ENCODE assay signal across 15 mouse cellular contexts in the genomic region with DNA sequence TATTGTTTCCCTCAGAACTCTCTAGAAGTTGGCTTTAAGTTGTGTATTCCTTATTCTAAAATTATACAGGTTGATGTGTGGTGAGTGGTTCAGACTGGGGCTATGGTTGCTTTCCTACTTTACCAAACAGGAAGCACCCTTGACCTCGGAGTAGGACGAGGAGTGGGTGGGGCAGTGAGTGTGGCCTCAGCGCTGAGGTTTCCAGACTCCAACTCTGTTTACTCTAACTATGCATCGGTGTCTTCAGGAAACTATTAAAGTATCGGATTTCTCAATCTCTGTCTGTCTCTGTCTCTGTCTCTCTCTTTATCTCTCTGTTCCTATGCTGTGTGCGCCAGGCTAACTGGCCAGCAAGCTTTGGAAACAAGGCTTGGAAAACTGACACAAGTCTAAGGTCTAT. TPM values are rescaled to one million over a fixed set of nuclear protein-coding genes. Genes with fewer than 3 reads are reported as not detected.
DNase-seq lines count a peak whose midpoint lies in the region; ATAC-seq and TF ChIP-seq lines count a peak whose summit lies in the region.
"Had no signal": no experiment of that assay in that cellular context is flagged by ENCODE, and none has a peak within 500 bp of the region (broad histone marks: within the 10 kb centered on the region; RNA-seq: fewer than 3 reads in every experiment).

No protein-coding gene starts in this region.

- H3K4me2 ChIP-seq in kidney, embryonic 15.5 days, result no peak overlapping the region
- peak overlapping the region; percentile 18 for H3K4me2 ChIP-seq in intestine, embryonic 16.5 days (ENCODE audit: low read depth, low read length)
- no peak overlapping the region for H3K4me2 ChIP-seq in midbrain, embryonic 14.5 days (ENCODE audit: low read length)
- no peak overlapping the region for H3K4me2 ChIP-seq in hindbrain, embryonic 13.5 days
- H3K4me2 ChIP-seq: heart, embryonic 15.5 days; limb, embryonic 13.5 days had no signal

- no peak for TF ChIP-seq CTCF in bone marrow macrophage, adult 2 months (IDR thresholded peaks at IDR 0.05; ENCODE audit: low read depth, low read length)

- 17% methylated on average over 6 of the region's 6 CpGs for WGBS in kidney, embryonic 15.5 days
- WGBS in intestine, embryonic 16.5 days, result 16% methylated on average over 6 of the region's 6 CpGs
- WGBS in midbrain, embryonic 14.5 days, result 84% methylated on average over 6 of the region's 6 CpGs
- 78% methylated on average over 6 of the region's 6 CpGs for WGBS in hindbrain, embryonic 13.5 days

- no peak for DNase-seq in kidney, adult 8-10 months
- no peak for DNase-seq in midbrain, embryonic 14.5 days
- DNase-seq in testis, postnatal 10 days (ENCODE audit: low spot score), result no peak
- DNase-seq: cerebellum, postnatal 25 days; right cerebral cortex, postnatal 25 days; thymus, adult 2 months had no signal

- TF ChIP-seq POLR2A in bone marrow macrophage, adult 2 months (IDR thresholded peaks at IDR 0.05; ENCODE audit: borderline replicate concordance, low read depth, low read length), result no peak

- H3K27ac ChIP-seq in kidney, embryonic 15.5 days, result peak overlapping the region; percentile 56
- peak overlapping the region; percentile 59; the same call in 1 of the 2 replicates for H3K27ac ChIP-seq in bone marrow macrophage, adult 2 months (ENCODE audit: insufficient read depth, low read depth, low read length)
- H3K27ac ChIP-seq in intestine, embryonic 16.5 days (ENCODE audit: low read length), result peak overlapping the region; percentile 85
- H3K27ac ChIP-seq in midbrain, embryonic 14.5 days (replicated peaks; ENCODE audit: low read depth, low read length), result no peak overlapping the region
- H3K27ac ChIP-seq in hindbrain, embryonic 13.5 days, result no peak overlapping the region
- H3K27ac ChIP-seq: heart, embryonic 15.5 days; layer of hippocampus, adult 2 months; limb, embryonic 13.5 days had no signal

- peaks cover 91% of the 10 kb centered on the region for H3K4me1 ChIP-seq in kidney, embryonic 15.5 days
- H3K4me1 ChIP-seq in bone marrow macrophage, adult 2 months (ENCODE audit: control insufficient read depth, insufficient read depth, low read length), result peaks cover 55% of the 10 kb centered on the region
- peaks cover 64% of the 10 kb centered on the region for H3K4me1 ChIP-seq in intestine, embryonic 16.5 days (ENCODE audit: control insufficient read depth, insufficient read depth, low read length)
- 0 out of 2 replicates have a peak, but pooled peaks cover 7% of the 10 kb centered on the region for H3K4me1 ChIP-seq in midbrain, embryonic 14.5 days (ENCODE audit: control insufficient read depth, insufficient read depth, low read length)
- peaks cover 28% of the 10 kb centered on the region for H3K4me1 ChIP-seq in hindbrain, embryonic 13.5 days (replicated peaks)

- H3K9me3 ChIP-seq in kidney, embryonic 15.5 days (replicated peaks), result no peaks in the 10 kb centered on the region
- no peaks in the 10 kb centered on the region for H3K9me3 ChIP-seq in intestine, embryonic 16.5 days (ENCODE audit: control insufficient read depth, low read length)
- H3K9me3 ChIP-seq in midbrain, embryonic 14.5 days (ENCODE audit: control insufficient read depth, low read length), result no peaks in the 10 kb centered on the region
- no peaks in the 10 kb centered on the region for H3K9me3 ChIP-seq in hindbrain, embryonic 13.5 days
- H3K9me3 ChIP-seq: G1E; heart, embryonic 15.5 days; limb, embryonic 13.5 days had no signal

- peaks cover 3% of the 10 kb centered on the region; the same call in 1 of the 2 replicates for H3K36me3 ChIP-seq in kidney, embryonic 15.5 days
- H3K36me3 ChIP-seq in intestine, embryonic 16.5 days (ENCODE audit: control insufficient read depth, insufficient read depth, low read length), result no peaks in the 10 kb centered on the region
- H3K36me3 ChIP-seq in midbrain, embryonic 14.5 days (ENCODE audit: control insufficient read depth, insufficient read depth, low read length), result no peaks in the 10 kb centered on the region
- no peaks in the 10 kb centered on the region for H3K36me3 ChIP-seq in hindbrain, embryonic 13.5 days
- H3K36me3 ChIP-seq: G1E had no signal

- no peak for ATAC-seq in kidney, embryonic 15.5 days (replicated peaks; ENCODE audit: low FRiP score)
- ATAC-seq in intestine, embryonic 16.5 days, result peak; percentile 66
- ATAC-seq in monocyte, adult 5-6 weeks (replicated peaks; ENCODE audit: insufficient number of reproducible peaks, low FRiP score, low TSS enrichment, poor library complexity, severe bottlenecking), result peak; percentile 57
- no peak for ATAC-seq in midbrain, embryonic 14.5 days (ENCODE audit: low FRiP score, low TSS enrichment)
- ATAC-seq in hindbrain, embryonic 13.5 days (ENCODE audit: low FRiP score), result no peak

- H3K4me3 ChIP-seq in kidney, embryonic 15.5 days (replicated peaks), result no peak overlapping the region
- H3K4me3 ChIP-seq in bone marrow macrophage, adult 2 months (ENCODE audit: insufficient read depth, low read length), result no peak overlapping the region
- no peak overlapping the region for H3K4me3 ChIP-seq in intestine, embryonic 16.5 days (ENCODE audit: low read length)
- no peak overlapping the region for H3K4me3 ChIP-seq in midbrain, embryonic 14.5 days (replicated peaks; ENCODE audit: low read depth, low read length)
- H3K4me3 ChIP-seq in hindbrain, embryonic 13.5 days, result no peak overlapping the region
- H3K4me3 ChIP-seq: heart, embryonic 15.5 days; layer of hippocampus, adult 2 months; limb, embryonic 13.5 days had no signal

- no peak overlapping the region for H3K9ac ChIP-seq in kidney, embryonic 15.5 days
- 0 out of 2 replicates have a peak overlapping the region, but pooled peaks have one; percentile 30 for H3K9ac ChIP-seq in intestine, embryonic 16.5 days (ENCODE audit: low read depth, low read length)
- H3K9ac ChIP-seq in midbrain, embryonic 14.5 days (replicated peaks; ENCODE audit: low read length), result no peak overlapping the region
- no peak overlapping the region for H3K9ac ChIP-seq in hindbrain, embryonic 13.5 days
- H3K9ac ChIP-seq: heart, embryonic 15.5 days; limb, embryonic 13.5 days had no signal

- no peaks in the 10 kb centered on the region for H3K27me3 ChIP-seq in kidney, embryonic 15.5 days
- H3K27me3 ChIP-seq in intestine, embryonic 16.5 days (replicated peaks; ENCODE audit: control insufficient read depth, insufficient read depth, low read length), result no peaks in the 10 kb centered on the region
- no peaks in the 10 kb centered on the region for H3K27me3 ChIP-seq in midbrain, embryonic 14.5 days (ENCODE audit: control insufficient read depth, insufficient read depth, low read length)
- no peaks in the 10 kb centered on the region for H3K27me3 ChIP-seq in hindbrain, embryonic 13.5 days
- H3K27me3 ChIP-seq: heart, embryonic 15.5 days; limb, embryonic 13.5 days had no signal

RNA-seq across cellular contexts. Expression of a gene that starts 57.2 kb away (rescaled TPM):
- 44.4 and 46.9 TPM in 2 replicates for polyA plus RNA-seq in kidney, embryonic 15.5 days (2015; fragmentation: Nextera tagmentation; extraction: Ambion mirVana)
- 211 and 263 TPM in 2 replicates for polyA plus RNA-seq in bone marrow macrophage, adult 2 months (2012; ENCODE audit: insufficient read depth, insufficient read length, missing spikeins)
- polyA plus RNA-seq in intestine, embryonic 16.5 days (2015; fragmentation: Nextera tagmentation; extraction: Ambion mirVana), result 6.6 and 9.3 TPM in 2 replicates
- 77.9 to 109 TPM (median 85.1 TPM) in 3 replicates for total RNA-seq in monocyte, adult 5-6 weeks (2017)
- 19.2 and 19.3 TPM in 2 replicates for polyA plus RNA-seq in midbrain, embryonic 14.5 days (2014; fragmentation: Nextera tagmentation; extraction: Ambion mirVana)
- polyA plus RNA-seq in hindbrain, embryonic 13.5 days (2015; fragmentation: Nextera tagmentation; extraction: Ambion mirVana), result 9.7 and 11.0 TPM in 2 replicates

Comparison
In these comparisons a context has a peak if more than half of its experiments do, and no peak if none do; other contexts are left out.
1. ATAC-seq: peak in intestine, embryonic 16.5 days (single experiment) and monocyte, adult 5-6 weeks (single experiment); none in kidney, embryonic 15.5 days (single experiment), midbrain, embryonic 14.5 days (single experiment) and hindbrain, embryonic 13.5 days (single experiment).
2. H3K27ac ChIP-seq: peak in kidney, embryonic 15.5 days (single experiment), bone marrow macrophage, adult 2 months (single experiment) and intestine, embryonic 16.5 days (single experiment); none in midbrain, embryonic 14.5 days (single experiment) and hindbrain, embryonic 13.5 days (single experiment).